Mouse (Mus musculus) left cerebral cortex, postnatal 10 days (tissue): ENCODE data around the gene Ankrd55. TPM values are rescaled to one million over a fixed set of nuclear protein-coding genes. Genes with fewer than 3 reads are reported as not detected.

Experiments used
- DNase-seq, 2 experiments: peaks; one replicate each; pipeline ENCODE4 v3.0.0; 2021 to 2022; ENCODE audit warnings: low spot score in 2 of 2, mixed read lengths in 1 of 2; ENCODE audit errors: extremely low spot score in 1 of 2
- intact Hi-C: fragments of 180-260 bp; cut with DNase I; formaldehyde crosslinking; loops from one replicate; pipeline ENCODE4 v1.15.1; 2025
- total RNA-seq, 2 experiments: library from RNA; stranded (reverse); gene quantifications; 2 replicates each; pipeline ENCODE4 v1.2.3; 2021

Ankrd55 gene
- total RNA-seq, 2 experiments from 2014 or later: 5.6 to 5.8 TPM

- DNase-seq: no peak
- intact Hi-C loops: no loop called here
These were observed 47.3 kb downstream of the Ankrd55 start for GRCm38 (mm10) chr13:112335531-112335930.

GRCm38 (mm10) chr13:112337146-112337545 lies 48.9 kb downstream of the Ankrd55 start:
- peak in 1 of 2 experiments; percentile 34 for DNase-seq
- intact Hi-C loops: no loop called here

DNA sequence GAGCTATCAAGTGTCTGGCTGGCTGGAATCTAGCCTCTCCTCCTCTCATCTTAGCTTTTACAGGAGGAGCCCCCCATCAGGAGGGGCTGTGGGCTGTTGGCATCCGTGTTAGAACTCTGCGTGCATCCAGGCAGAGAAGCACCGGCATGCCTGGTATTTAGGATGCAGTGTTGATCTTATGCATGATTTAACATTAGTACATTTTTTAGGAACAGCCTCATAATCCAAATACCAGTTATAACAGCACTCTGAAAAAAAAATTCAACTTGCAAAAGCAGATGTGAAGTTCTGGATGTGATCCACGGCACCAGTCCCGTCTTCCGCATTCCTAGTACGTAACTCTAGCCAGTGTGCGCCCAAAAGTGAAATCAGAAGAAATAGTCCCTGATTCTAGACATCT lies 52.0 kb downstream of the Ankrd55 start:
- intact Hi-C loops: no loop called here
- no peak for DNase-seq

- intact Hi-C loops: no loop called here
- no peak for DNase-seq
These were observed 52.5 kb downstream of the Ankrd55 start for GRCm38 (mm10) chr13:112340761-112341160.

GRCm38 (mm10) chr13:112342971-112343627 lies 54.8 kb downstream of the Ankrd55 start:
- intact Hi-C loops: no loop called here
- DNase-seq: no peak

- no peak for DNase-seq
- intact Hi-C loops: no loop called here
These were observed 55.4 kb downstream of the Ankrd55 start for GRCm38 (mm10) chr13:112343628-112344009.

DNA sequence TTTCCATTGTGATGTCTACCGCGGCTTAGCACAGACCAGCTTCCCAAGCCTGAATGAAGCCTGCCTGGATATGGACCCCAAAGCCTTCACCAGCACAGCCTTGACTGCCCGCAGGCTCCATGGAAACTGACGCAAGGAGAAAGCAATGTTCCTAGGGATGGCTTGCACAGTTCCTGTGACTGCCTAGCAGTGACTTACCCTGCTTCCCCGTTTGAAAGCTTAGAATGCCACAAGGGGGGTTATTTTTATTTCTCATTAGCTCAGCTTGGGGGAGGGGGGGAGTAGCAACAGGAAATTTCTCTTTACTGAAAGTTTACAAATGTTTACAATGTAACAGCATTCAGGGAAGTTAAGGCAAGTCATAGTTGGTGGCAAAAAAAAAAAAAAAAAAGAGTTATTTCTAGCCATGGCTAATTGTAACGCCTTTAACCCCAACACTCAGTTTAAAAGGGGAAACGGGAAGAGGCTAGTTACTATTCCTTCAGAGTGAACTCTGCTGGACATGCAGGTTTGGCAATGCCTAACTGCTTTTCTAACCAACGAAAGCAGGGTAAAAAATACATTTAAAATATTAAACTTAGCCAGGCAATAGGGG lies 56.1 kb downstream of the Ankrd55 start:
- intact Hi-C loops: no loop called here
- no peak for DNase-seq

DNA sequence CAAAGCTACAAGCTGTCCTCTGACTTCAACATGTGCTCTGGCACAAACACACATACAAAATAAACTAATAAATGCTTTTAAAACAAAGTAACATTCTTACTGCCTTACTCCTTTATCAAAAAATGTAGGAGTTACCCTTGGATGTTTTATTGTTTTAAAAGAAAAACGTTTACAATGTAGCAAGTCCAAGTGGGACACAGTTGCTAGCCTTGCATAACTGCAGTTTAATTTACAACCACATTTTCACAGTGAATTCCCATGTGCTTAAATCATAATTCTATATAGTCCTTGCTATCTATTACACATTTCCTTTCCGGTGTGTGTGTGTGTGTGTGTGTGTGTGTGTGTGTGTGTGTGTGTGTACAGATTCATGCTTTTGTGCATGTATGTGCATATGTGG lies 57.3 kb downstream of the Ankrd55 start:
- intact Hi-C loops: no loop called here
- DNase-seq: no peak

GRCm38 (mm10) chr13:112346031-112346430 lies 57.8 kb downstream of the Ankrd55 start:
- intact Hi-C loops: no loop called here
- DNase-seq: no peak

- DNase-seq: no peak
These were observed 58.5 kb downstream of the Ankrd55 start for GRCm38 (mm10) chr13:112346659-112347142.

DNA sequence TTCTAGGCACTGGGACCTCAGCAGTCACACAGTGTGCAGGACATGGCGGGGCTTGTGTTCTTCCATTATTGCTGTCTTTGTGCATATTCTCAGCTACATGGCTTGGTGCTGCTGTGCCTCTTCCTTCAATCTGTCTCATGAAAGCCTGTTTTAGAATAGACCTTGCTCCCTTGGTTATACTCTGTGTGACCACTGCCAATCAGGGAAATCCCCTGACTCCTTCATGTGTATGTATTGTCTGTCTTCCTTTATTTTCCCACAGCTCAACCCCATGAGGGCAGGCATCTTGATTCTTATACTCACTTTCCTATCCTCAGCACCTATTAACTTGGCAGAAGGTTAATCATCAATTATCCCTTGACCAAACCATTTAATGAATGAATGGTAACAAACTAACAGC lies 60.0 kb downstream of the Ankrd55 start:
- intact Hi-C loops: no loop called here
- no peak for DNase-seq

More at GRCm38 (mm10) chr13:112346659-112347142, 58.5 kb downstream of the Ankrd55 start:
- intact Hi-C loops: no loop called here

GRCm38 (mm10) chr13:112348896-112349484 lies 60.7 kb downstream of the Ankrd55 start:
- no peak for DNase-seq
- intact Hi-C loops: no loop called here

DNA sequence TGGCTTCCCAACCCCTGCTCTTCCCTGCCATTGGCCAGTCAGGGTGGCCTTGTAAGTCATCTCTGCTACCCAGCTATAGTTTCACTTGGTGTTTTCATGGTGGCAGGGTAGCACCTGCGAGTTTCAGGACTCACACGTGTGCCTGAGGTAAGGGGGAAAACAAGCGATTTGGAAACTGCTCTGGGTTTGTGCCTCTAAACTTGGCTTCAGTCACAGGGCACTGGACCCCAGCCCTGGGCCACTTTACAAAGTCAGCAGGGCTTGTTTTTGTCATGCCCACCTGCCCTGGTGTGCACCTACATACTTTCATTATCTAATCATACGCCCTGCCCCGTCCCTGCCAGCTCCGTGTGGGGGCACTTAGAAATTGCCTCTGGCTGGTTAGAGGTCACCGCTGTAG lies 61.2 kb downstream of the Ankrd55 start:
- intact Hi-C loops: no loop called here

GRCm38 (mm10) chr13:112351943-112352342 lies 63.7 kb downstream of the Ankrd55 start:
- intact Hi-C loops: no loop called here
- DNase-seq: no peak

More for the DNA sequence above, 61.2 kb downstream of the Ankrd55 start:
- DNase-seq: no peak

DNA sequence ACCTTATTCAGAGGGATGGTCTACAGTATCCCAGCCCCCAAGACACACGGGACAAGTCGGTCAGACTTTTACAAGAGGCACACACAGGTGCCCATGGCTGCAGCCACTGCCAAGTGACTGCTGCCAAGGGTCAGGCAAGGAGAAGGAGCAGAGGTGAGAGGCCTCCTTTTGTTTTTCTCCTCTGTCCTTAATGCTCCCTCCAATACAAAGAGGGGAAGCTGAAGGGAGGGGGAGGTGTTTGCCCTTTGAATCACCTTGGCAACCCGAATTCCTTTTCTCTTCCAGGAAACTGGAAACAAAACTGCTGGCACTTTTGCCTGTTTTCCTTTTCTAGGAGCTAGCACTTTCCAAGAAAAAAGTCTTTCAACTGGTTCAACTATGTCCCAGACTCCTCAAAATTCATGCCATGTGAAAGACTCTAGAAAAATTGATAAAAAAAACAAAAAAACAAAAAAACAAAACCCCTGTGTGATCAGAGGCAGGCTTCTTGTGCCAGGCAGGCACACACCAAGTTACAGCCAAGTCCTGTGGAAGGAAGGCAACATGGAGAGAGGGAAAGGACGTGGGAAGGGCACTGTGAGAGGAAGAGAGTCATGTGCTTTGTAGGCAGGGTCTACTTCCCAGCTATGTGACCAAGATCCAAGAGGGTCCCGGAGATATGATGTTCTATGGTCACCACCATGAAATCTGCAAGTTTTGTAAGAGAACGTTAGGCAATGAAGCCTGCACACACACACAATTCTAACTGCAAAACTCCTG lies 66.0 kb downstream of the Ankrd55 start:
- intact Hi-C loops: no loop called here
- no peak for DNase-seq

- intact Hi-C loops: no loop called here
- DNase-seq: no peak
These were observed 66.7 kb downstream of the Ankrd55 start for GRCm38 (mm10) chr13:112354958-112355357.

GRCm38 (mm10) chr13:112355794-112356486 lies 67.7 kb downstream of the Ankrd55 start:
- intact Hi-C loops: no loop called here
- no peak for DNase-seq

DNA sequence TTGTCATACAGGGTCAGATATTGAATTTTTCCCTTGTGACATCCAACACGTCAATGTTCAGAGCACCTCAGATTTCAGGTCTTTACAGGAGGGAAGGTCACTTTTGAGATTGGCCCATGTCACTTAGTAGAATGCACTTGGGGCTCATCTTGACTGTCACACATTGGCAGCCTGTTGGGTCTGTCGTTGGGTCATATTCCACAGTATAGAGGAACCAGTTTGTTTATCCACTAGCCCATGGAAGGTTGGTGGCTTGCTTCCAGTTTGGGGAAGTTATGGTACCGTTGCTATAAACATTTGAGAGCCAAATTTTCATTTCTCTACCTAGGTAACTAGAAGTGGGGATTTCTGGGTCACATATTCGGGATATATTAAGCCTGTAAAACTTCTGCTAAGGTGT lies 73.3 kb downstream of the Ankrd55 start:
- no peak for DNase-seq
- intact Hi-C loops: no loop called here

GRCm38 (mm10) chr13:112363218-112363617 lies 75.0 kb downstream of the Ankrd55 start:
- DNase-seq: no peak

More at GRCm38 (mm10) chr13:112363218-112363617, 75.0 kb downstream of the Ankrd55 start:
- intact Hi-C loops: no loop called here
